Mouse (Mus musculus): ENCODE data around the gene Slc9a5. TPM values are rescaled to one million over a fixed set of nuclear protein-coding genes. Genes with fewer than 3 reads are reported as not detected.

The Slc9a5 gene
- total RNA-seq, 2 experiments from 2014 or later: 13.3 to 14.9 TPM

GRCm38 (mm10) chr8:105374513-105374966, 25.9 kb downstream of the Slc9a5 start:
- TF ChIP-seq CTCF (conservative IDR thresholded peaks at IDR 0.05): peak; percentile 72
- Histone ChIP-seq H3K27ac (no peak overlapping the region), H3K4me3 (no peak overlapping the region)
- no peak for DNase-seq (ENCODE audit: low spot score in 2 of 2)

- TF ChIP-seq CTCF (conservative IDR thresholded peaks at IDR 0.05): no peak
- no peak overlapping the region for H3K4me3 ChIP-seq
- no peak for DNase-seq (ENCODE audit: low spot score in 2 of 2)
- no peak overlapping the region for H3K27ac ChIP-seq
Measured at GRCm38 (mm10) chr8:105378673-105379072, 30.0 kb downstream of the Slc9a5 start.

GRCm38 (mm10) chr8:105380308-105380707, 31.7 kb downstream of the Slc9a5 start:
- Histone ChIP-seq H3K4me3 (no peak overlapping the region), H3K27ac (no peak overlapping the region)
- TF ChIP-seq CTCF (conservative IDR thresholded peaks at IDR 0.05): no peak
- no peak for DNase-seq (ENCODE audit: low spot score in 2 of 2)

GRCm38 (mm10) chr8:105384070-105384469, 35.4 kb downstream of the Slc9a5 start:
- peak; percentile 41 for TF ChIP-seq CTCF (conservative IDR thresholded peaks at IDR 0.05)
- Histone ChIP-seq H3K27ac (no peak overlapping the region), H3K4me3 (no peak overlapping the region)
- no peak for DNase-seq (ENCODE audit: low spot score in 2 of 2)

- Histone ChIP-seq H3K4me3 (no peak overlapping the region), H3K27ac (no peak overlapping the region)
- no peak for TF ChIP-seq CTCF (conservative IDR thresholded peaks at IDR 0.05)
- no peak for DNase-seq (ENCODE audit: low spot score in 2 of 2)
Measured at GRCm38 (mm10) chr8:105387151-105387550, 38.5 kb downstream of the Slc9a5 start.

GRCm38 (mm10) chr8:105389096-105389495, 40.5 kb downstream of the Slc9a5 start:
- TF ChIP-seq CTCF (conservative IDR thresholded peaks at IDR 0.05): no peak
- DNase-seq (ENCODE audit: low spot score in 2 of 2): no peak
- H3K27ac ChIP-seq: no peak overlapping the region
- H3K4me3 ChIP-seq: no peak overlapping the region

GRCm38 (mm10) chr8:105393089-105393787, 44.6 kb downstream of the Slc9a5 start:
- H3K27ac ChIP-seq: no peak overlapping the region
- DNase-seq (ENCODE audit: low spot score in 2 of 2): no peak
- no peak for TF ChIP-seq CTCF (conservative IDR thresholded peaks at IDR 0.05)
- H3K4me3 ChIP-seq: no peak overlapping the region

- DNase-seq (ENCODE audit: low spot score in 2 of 2): no peak
Measured at GRCm38 (mm10) chr8:105393915-105394314, 45.3 kb downstream of the Slc9a5 start.

GRCm38 (mm10) chr8:105397747-105398146, 49.1 kb downstream of the Slc9a5 start:
- peak; percentile 38 to 58 for DNase-seq (ENCODE audit: low spot score in 2 of 2)
- H3K4me3 ChIP-seq: no peak overlapping the region
- TF ChIP-seq CTCF (conservative IDR thresholded peaks at IDR 0.05): peak; percentile 93
- H3K27ac ChIP-seq: no peak overlapping the region

More at GRCm38 (mm10) chr8:105393915-105394314, 45.3 kb downstream of the Slc9a5 start:
- Histone ChIP-seq H3K4me3 (no peak overlapping the region), H3K27ac (no peak overlapping the region)
- TF ChIP-seq CTCF (conservative IDR thresholded peaks at IDR 0.05): no peak

- no peak for TF ChIP-seq CTCF (conservative IDR thresholded peaks at IDR 0.05)
- no peak overlapping the region for H3K4me3 ChIP-seq
- H3K27ac ChIP-seq: no peak overlapping the region
- no peak for DNase-seq (ENCODE audit: low spot score in 2 of 2)
Measured at GRCm38 (mm10) chr8:105400016-105400415, 51.4 kb downstream of the Slc9a5 start.

GRCm38 (mm10) chr8:105403467-105403866, 54.8 kb downstream of the Slc9a5 start:
- no peak overlapping the region for H3K27ac ChIP-seq
- DNase-seq (ENCODE audit: low spot score in 2 of 2): no peak

GRCm38 (mm10) chr8:105404496-105404895, 55.9 kb downstream of the Slc9a5 start:
- Histone ChIP-seq H3K4me3 (no peak overlapping the region), H3K27ac (no peak overlapping the region)
- TF ChIP-seq CTCF (conservative IDR thresholded peaks at IDR 0.05): no peak
- no peak for DNase-seq (ENCODE audit: low spot score in 2 of 2)

More at GRCm38 (mm10) chr8:105403467-105403866, 54.8 kb downstream of the Slc9a5 start:
- TF ChIP-seq CTCF (conservative IDR thresholded peaks at IDR 0.05): no peak
- no peak overlapping the region for H3K4me3 ChIP-seq

- no peak overlapping the region for H3K27ac ChIP-seq
- peak; percentile 20 to 32 for DNase-seq (ENCODE audit: low spot score in 2 of 2)
- no peak overlapping the region for H3K4me3 ChIP-seq
- no peak for TF ChIP-seq CTCF (conservative IDR thresholded peaks at IDR 0.05)
Measured at GRCm38 (mm10) chr8:105406416-105406815, 57.8 kb downstream of the Slc9a5 start.

- no peak for TF ChIP-seq CTCF (conservative IDR thresholded peaks at IDR 0.05)
- Histone ChIP-seq H3K27ac (no peak overlapping the region), H3K4me3 (no peak overlapping the region)
- no peak for DNase-seq (ENCODE audit: low spot score in 2 of 2)
Measured at GRCm38 (mm10) chr8:105408331-105408730, 59.7 kb downstream of the Slc9a5 start.
